Mouse (Mus musculus) layer of hippocampus, adult 9-10 months (tissue): ENCODE data around the gene Ubash3b.

ENCODE experiments used
- DNase-seq: peaks from one replicate; pipeline ENCODE4 v3.0.0; 2022; ENCODE audit warnings: low spot score

Gene Ubash3b

GRCm38 (mm10) chr9:41091187-41091586, 70.3 kb downstream of the Ubash3b start:
- no peak for DNase-seq

GRCm38 (mm10) chr9:41087831-41088383, 73.6 kb downstream of the Ubash3b start:
- DNase-seq: no peak

- DNase-seq: no peak
Measured at GRCm38 (mm10) chr9:41084191-41084901, 77.2 kb downstream of the Ubash3b start.

- DNase-seq: no peak
Measured at GRCm38 (mm10) chr9:41083386-41084055, 78.0 kb downstream of the Ubash3b start.

GRCm38 (mm10) chr9:41082891-41083290, 78.6 kb downstream of the Ubash3b start:
- DNase-seq: no peak

- DNase-seq: no peak
Measured at GRCm38 (mm10) chr9:41080877-41081276, 80.6 kb downstream of the Ubash3b start.

- no peak for DNase-seq
Measured at GRCm38 (mm10) chr9:41079428-41080155, 81.9 kb downstream of the Ubash3b start.

GRCm38 (mm10) chr9:41078198-41078597, 83.3 kb downstream of the Ubash3b start:
- no peak for DNase-seq

GRCm38 (mm10) chr9:41076150-41076549, 85.3 kb downstream of the Ubash3b start:
- DNase-seq: no peak

GRCm38 (mm10) chr9:41075528-41075927, 86.0 kb downstream of the Ubash3b start:
- DNase-seq: no peak

- DNase-seq: no peak
Measured at GRCm38 (mm10) chr9:41073196-41074009, 88.1 kb downstream of the Ubash3b start.

- DNase-seq: no peak
Measured at GRCm38 (mm10) chr9:41072786-41073185, 88.7 kb downstream of the Ubash3b start.

- no peak for DNase-seq
Measured at GRCm38 (mm10) chr9:41071906-41072511, 89.5 kb downstream of the Ubash3b start.

- DNase-seq: no peak
Measured at GRCm38 (mm10) chr9:41070761-41071181, 90.7 kb downstream of the Ubash3b start.

GRCm38 (mm10) chr9:41069509-41069908, 92.0 kb downstream of the Ubash3b start:
- no peak for DNase-seq

- no peak for DNase-seq
Measured at GRCm38 (mm10) chr9:41061446-41061845, 100.1 kb downstream of the Ubash3b start.

GRCm38 (mm10) chr9:41060617-41061016, 100.9 kb downstream of the Ubash3b start:
- DNase-seq: no peak

- no peak for DNase-seq
Measured at GRCm38 (mm10) chr9:41058765-41059535, 102.5 kb downstream of the Ubash3b start.

- peak; percentile 74 for DNase-seq
Measured at GRCm38 (mm10) chr9:41054166-41054565, 107.3 kb downstream of the Ubash3b start.

- no peak for DNase-seq
Measured at GRCm38 (mm10) chr9:41053478-41053877, 108.0 kb downstream of the Ubash3b start.
